Comparison of ENCODE assay signal across 9 mouse cellular contexts in the genomic region with DNA sequence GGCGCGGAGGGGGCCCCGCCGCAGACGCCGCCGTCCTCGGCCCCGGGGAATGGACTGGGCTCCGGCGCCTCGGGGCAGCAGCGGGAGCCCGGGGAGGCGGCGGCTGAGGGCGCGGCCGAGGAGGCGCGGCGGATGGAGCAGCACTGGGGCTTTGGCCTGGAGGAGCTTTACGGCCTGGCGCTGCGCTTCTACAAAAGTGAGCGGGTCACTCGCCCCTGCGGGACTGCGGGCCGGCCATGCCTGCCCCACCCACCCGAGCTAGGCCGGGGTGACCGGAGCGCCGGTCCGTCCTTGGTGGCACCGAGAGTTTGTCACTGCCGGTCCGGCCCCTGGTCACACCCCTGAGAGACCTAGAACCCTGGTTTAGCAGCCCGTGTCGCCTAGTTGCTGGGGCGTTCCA. TPM values are rescaled to one million over a fixed set of nuclear protein-coding genes. Genes with fewer than 3 reads are reported as not detected.
DNase-seq lines count a peak whose midpoint lies in the region; ATAC-seq and TF ChIP-seq lines count a peak whose summit lies in the region.
"Had no signal": no experiment of that assay in that cellular context is flagged by ENCODE, and none has a peak within 500 bp of the region (broad histone marks: within the 10 kb centered on the region; RNA-seq: fewer than 3 reads in every experiment).

No protein-coding gene starts in this region.

- no peak for DNase-seq in heart, adult 2 months
- DNase-seq in heart, postnatal 10 days, result no peak
- DNase-seq in ES-E14 (ENCODE audit: low read depth, low spot score), result no peak
- no peak for DNase-seq in forebrain, embryonic 10.5 days (ENCODE audit: extremely low spot score, low spot score)
- no peak for DNase-seq in limb, embryonic 14.5 days (ENCODE audit: low spot score)
- no peak for DNase-seq in right cerebral cortex, adult 2 months (ENCODE audit: low spot score in 2 of 2)
- no peak for DNase-seq in spleen, adult 18-20 months

- peak; percentile 62 for ATAC-seq in limb, embryonic 14.5 days (ENCODE audit: low FRiP score, low read depth)
- ATAC-seq in midbrain, embryonic 15.5 days (replicated peaks), result peak; percentile 80

- H3K27me3 ChIP-seq in heart, adult 2 months (ENCODE audit: control insufficient read depth, insufficient read depth, low read length), result no peaks in the 10 kb centered on the region
- H3K27me3 ChIP-seq in forebrain, embryonic 10.5 days (ENCODE audit: poor library complexity, severe bottlenecking), result no peaks in the 10 kb centered on the region
- no peaks in the 10 kb centered on the region for H3K27me3 ChIP-seq in limb, embryonic 14.5 days (ENCODE audit: control insufficient read depth, insufficient read depth, low read length)
- H3K27me3 ChIP-seq in midbrain, embryonic 15.5 days (replicated peaks), result no peaks in the 10 kb centered on the region

- in situ Hi-C loops in ES-E14 (cut with MboI; ENCODE audit: low sequenced_read_pairs in 2 of 2, unreplicated experiment in 2 of 2), result no loop called here

- H3K27ac ChIP-seq in heart, adult 2 months, result peak overlapping the region; percentile 96
- 0 out of 2 replicates have a peak overlapping the region, but pooled peaks have one; percentile 26 for H3K27ac ChIP-seq in ES-E14 (ENCODE audit: insufficient read depth, low read depth, low read length, poor library complexity, severe bottlenecking)
- peak overlapping the region; percentile 93 for H3K27ac ChIP-seq in forebrain, embryonic 10.5 days
- peak overlapping the region; percentile 92 for H3K27ac ChIP-seq in limb, embryonic 14.5 days (replicated peaks; ENCODE audit: low read depth, low read length)
- H3K27ac ChIP-seq in midbrain, embryonic 15.5 days, result peak overlapping the region; percentile 82

- H3K4me1 ChIP-seq in heart, adult 2 months (ENCODE audit: control insufficient read depth, insufficient read depth, low read length), result peaks cover 12% of the 10 kb centered on the region
- H3K4me1 ChIP-seq in ES-E14 (ENCODE audit: control insufficient read depth in 2 of 2, insufficient read depth in 2 of 2, low read length in 2 of 2, poor library complexity in 1 of 2), result peaks cover 0 to 9% of the 10 kb centered on the region in 2 experiments; a peak in 2 of 4 replicates
- H3K4me1 ChIP-seq in forebrain, embryonic 10.5 days, result peaks cover 31% of the 10 kb centered on the region
- peaks cover 24% of the 10 kb centered on the region for H3K4me1 ChIP-seq in limb, embryonic 14.5 days (ENCODE audit: control insufficient read depth, insufficient read depth, low read length)
- H3K4me1 ChIP-seq in midbrain, embryonic 15.5 days, result peaks cover 40% of the 10 kb centered on the region

- no peak for TF ChIP-seq CTCF in heart, adult 2 months (IDR thresholded peaks at IDR 0.05)

- WGBS in heart, adult 2 months, result under 1% methylated on average over 42 of the region's 42 CpGs
- WGBS in forebrain, embryonic 10.5 days, result under 1% methylated on average over 42 of the region's 42 CpGs
- WGBS in limb, embryonic 14.5 days, result under 1% methylated on average over 39 of the region's 42 CpGs
- WGBS in midbrain, embryonic 15.5 days, result 0% methylated on average over 40 of the region's 42 CpGs

- peaks cover 14% of the 10 kb centered on the region for H3K36me3 ChIP-seq in heart, adult 2 months (ENCODE audit: control insufficient read depth, insufficient read depth, low read length)
- H3K36me3 ChIP-seq in ES-E14 (ENCODE audit: control insufficient read depth, insufficient read depth, low read length, poor library complexity, severe bottlenecking), result no peaks in the 10 kb centered on the region
- H3K36me3 ChIP-seq in forebrain, embryonic 10.5 days (replicated peaks), result no peaks in the 10 kb centered on the region
- no peaks in the 10 kb centered on the region for H3K36me3 ChIP-seq in limb, embryonic 14.5 days (ENCODE audit: control insufficient read depth, insufficient read depth, low read length)
- no peaks in the 10 kb centered on the region for H3K36me3 ChIP-seq in midbrain, embryonic 15.5 days (replicated peaks)

- peaks cover 5% of the 10 kb centered on the region; the same call in 1 of the 2 replicates for H3K79me2 ChIP-seq in heart, adult 2 months (replicated peaks; ENCODE audit: control insufficient read depth, insufficient read depth, low read length)

- H3K9me3 ChIP-seq in ES-E14 (ENCODE audit: control insufficient read depth, insufficient read depth, low read depth, low read length), result no peaks in the 10 kb centered on the region
- no peaks in the 10 kb centered on the region for H3K9me3 ChIP-seq in forebrain, embryonic 10.5 days
- H3K9me3 ChIP-seq in limb, embryonic 14.5 days (ENCODE audit: control insufficient read depth, low read length), result no peaks in the 10 kb centered on the region
- H3K9me3 ChIP-seq in midbrain, embryonic 15.5 days, result no peaks in the 10 kb centered on the region

- TF ChIP-seq POLR2A in heart, adult 2 months (IDR thresholded peaks at IDR 0.05; ENCODE audit: insufficient read depth, low read depth, low read length), result no peak
- TF ChIP-seq POLR2A in limb, embryonic 14.5 days (IDR thresholded peaks at IDR 0.05; ENCODE audit: borderline replicate concordance, extremely low read depth, insufficient read depth, insufficient read length), result no peak

- H3K4me2 ChIP-seq in limb, embryonic 14.5 days (replicated peaks; ENCODE audit: low read depth, low read length, severe bottlenecking), result peak overlapping the region; percentile 88
- peak overlapping the region; percentile 74 for H3K4me2 ChIP-seq in midbrain, embryonic 15.5 days

- peak overlapping the region; percentile 76 for H3K4me3 ChIP-seq in heart, adult 2 months
- peak overlapping the region; percentile 85 to 93 for H3K4me3 ChIP-seq in ES-E14 (ENCODE audit: insufficient read depth in 1 of 2, low read depth in 1 of 2, low read length in 2 of 2, poor library complexity in 1 of 2, severe bottlenecking in 1 of 2)
- peak overlapping the region; percentile 100 for H3K4me3 ChIP-seq in forebrain, embryonic 10.5 days
- peak overlapping the region; percentile 100 for H3K4me3 ChIP-seq in limb, embryonic 14.5 days (replicated peaks; ENCODE audit: low read length)
- H3K4me3 ChIP-seq in midbrain, embryonic 15.5 days, result peak overlapping the region; percentile 66

- intact Hi-C loops in heart, adult 2 months (cut with DNase I), result loop anchor here (5.0 kb wide), 1 partner anchor 126 kb away; a partner anchor contains a TSS
- intact Hi-C loops in heart, postnatal 10 days (cut with DNase I), result no loop called here

- TF ChIP-seq EP300 in heart, adult 2 months (IDR thresholded peaks at IDR 0.05; ENCODE audit: insufficient read depth, low read depth, low read length), result no peak

- H3K9ac ChIP-seq in heart, adult 2 months (ENCODE audit: low read depth, low read length), result peak overlapping the region; percentile 87
- peak overlapping the region; percentile 84 for H3K9ac ChIP-seq in ES-E14 (ENCODE audit: insufficient read depth, low read depth, low read length, poor library complexity, severe bottlenecking)
- peak overlapping the region; percentile 97 for H3K9ac ChIP-seq in limb, embryonic 14.5 days (ENCODE audit: low read depth, low read length, severe bottlenecking)
- H3K9ac ChIP-seq in midbrain, embryonic 15.5 days, result peak overlapping the region; percentile 75

TF ChIP-seq in ES-E14, 5 proteins besides CTCF, POLR2A, EP300 and RAD21:
- TF ChIP-seq CHD2 (IDR thresholded peaks at IDR 0.05; ENCODE audit: low read depth, low read length) (no peak), ZC3H11A (IDR thresholded peaks at IDR 0.05; ENCODE audit: borderline replicate concordance, low read depth, low read length) (no peak), ZNF384 (IDR thresholded peaks at IDR 0.05; ENCODE audit: low read depth, low read length) (no peak), HCFC1 (IDR thresholded peaks at IDR 0.05; ENCODE audit: borderline replicate concordance, insufficient read depth, low read length) (no peak), MAFK (IDR thresholded peaks at IDR 0.05; ENCODE audit: insufficient read depth, low read depth, low read length) (no peak)
TF ChIP-seq in ES-E14: peak in this region for 0.

RNA-seq across cellular contexts. Expression of a gene that starts 0.3 kb away (rescaled TPM):
- 10 to 100 TPM; 20.6 to 23.8 TPM for total RNA-seq in heart, adult 2 months (2021)
- 9.0 and 15.7 TPM in 2 replicates for polyA plus RNA-seq in heart, adult 2 months (2012; rRNA removed)
- 10 to 100 TPM; 29.9 to 31.5 TPM for total RNA-seq in heart, postnatal 10 days (2021)
- total RNA-seq in ES-E14 (2012; rRNA removed), result 13.3 and 20.4 TPM in 2 replicates
- 14.7 and 17.0 TPM in 2 replicates for polyA plus RNA-seq in forebrain, embryonic 10.5 days (2016; fragmentation: Nextera tagmentation; extraction: Ambion mirVana)
- polyA plus RNA-seq in limb, embryonic 14.5 days (2012; rRNA removed), result 40.1 and 41.9 TPM in 2 replicates
- polyA plus RNA-seq in limb, embryonic 14.5 days (2014; fragmentation: Nextera tagmentation; extraction: Ambion mirVana), result 29.4 and 30.3 TPM in 2 replicates
- 23.9 and 25.8 TPM in 2 replicates for polyA plus RNA-seq in midbrain, embryonic 15.5 days (2015; fragmentation: Nextera tagmentation; extraction: Ambion mirVana)

RNA-seq across cellular contexts. Expression of a gene that starts 29.3 kb away (rescaled TPM):
- total RNA-seq in heart, adult 2 months (2021), result not detected
- not detected in 2 replicates for polyA plus RNA-seq in heart, adult 2 months (2012; rRNA removed)
- total RNA-seq in heart, postnatal 10 days (2021), result not detected
- 0.18 and 0.21 TPM in 2 replicates for total RNA-seq in ES-E14 (2012; rRNA removed)
- 0.11 and 0.17 TPM in 2 replicates for polyA plus RNA-seq in forebrain, embryonic 10.5 days (2016; fragmentation: Nextera tagmentation; extraction: Ambion mirVana)
- polyA plus RNA-seq in limb, embryonic 14.5 days (2012; rRNA removed), result 0.13 and 0.17 TPM in 2 replicates
- 0.14 and 0.23 TPM in 2 replicates for polyA plus RNA-seq in limb, embryonic 14.5 days (2014; fragmentation: Nextera tagmentation; extraction: Ambion mirVana)
- 0.28 and 0.35 TPM in 2 replicates for polyA plus RNA-seq in midbrain, embryonic 15.5 days (2015; fragmentation: Nextera tagmentation; extraction: Ambion mirVana)
- total RNA-seq: layer of hippocampus, adult 8-10 months had no signal

Comparison
In these comparisons a context has a peak if more than half of its experiments do, and no peak if none do; other contexts are left out.
1. H3K27ac ChIP-seq: peak in every context shown above with its lines; median percentile 96 in heart, adult 2 months; 93 in forebrain, embryonic 10.5 days; 92 in limb, embryonic 14.5 days; 82 in midbrain, embryonic 15.5 days; 26 in ES-E14.